Mouse (Mus musculus) liver, adult 2 months (tissue): ENCODE measurements around the gene Sh2b1.

ENCODE experiments used
- CTCF ChIP-seq: fragments of 200-500 bp; IDR thresholded peaks from 2 replicates; pipeline ENCODE4 v1.5.1; 2011; ENCODE audit warnings: low read depth, low read length, control low read depth
- POLR2A ChIP-seq: fragments of 200-500 bp; IDR thresholded peaks from 2 replicates; pipeline ENCODE4 v1.6.1; 2011; ENCODE audit warnings: low read length, control low read depth; ENCODE audit not compliant: insufficient read depth; ENCODE audit errors: extremely low read depth

DNA sequence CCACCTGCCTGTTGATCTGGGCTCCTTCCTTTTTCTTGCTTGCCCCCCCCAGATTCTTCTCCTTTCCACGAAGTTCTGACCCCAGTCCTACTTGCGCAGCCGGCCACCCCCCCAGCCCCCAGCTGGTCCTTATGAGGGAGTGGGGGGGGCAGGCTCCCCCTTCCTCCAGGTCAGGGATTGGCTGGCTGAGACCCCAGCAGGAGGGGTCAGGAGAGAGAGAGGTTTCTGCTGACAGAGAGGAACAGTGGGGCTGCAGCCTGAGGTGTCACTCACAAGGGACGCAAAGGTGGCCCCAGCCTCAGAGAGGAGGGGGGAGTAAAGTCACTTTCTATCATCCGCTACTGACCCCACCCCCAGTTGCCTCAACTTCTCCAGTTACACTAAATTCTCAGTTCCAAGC is 12.2 kb downstream of the Sh2b1 start, which contains the start of gene Atp2a1:
- TF ChIP-seq CTCF (no peak), POLR2A (no peak)
